Mouse (Mus musculus): ENCODE measurements around the gene Vmn1r220.
"Not testable (repeated sequence)": the region's sequence is repeated elsewhere in the genome, so short reads cannot be mapped to it uniquely, and the experiment has no call there.

The Vmn1r220 gene

GRCm38 (mm10) chr13:23187875-23188274 lies at the start of gene Vmn1r220:
Gene Vmn1r220 (minus strand): TSS chr13:23187975.
- no peak for DNase-seq

GRCm38 (mm10) chr13:23235847-23236246 lies 48.1 kb upstream of the Vmn1r220 start, which contains the start of gene Vmn1r222:
Gene Vmn1r222 (minus strand): TSS chr13:23235947.
- DNase-seq, result not testable (repeated sequence)

- DNase-seq, result not testable (repeated sequence)
These were observed 26.1 kb upstream of the Vmn1r220 start, which contains the start of gene Vmn1r221 for GRCm38 (mm10) chr13:23213827-23214226. Gene Vmn1r221 (plus strand): TSS chr13:23214127.

GRCm38 (mm10) chr13:23203885-23204284 lies 16.1 kb upstream of the Vmn1r220 start:
- DNase-seq, result not testable (repeated sequence)

GRCm38 (mm10) chr13:23166471-23166870 lies 21.3 kb downstream of the Vmn1r220 start:
- DNase-seq, result not testable (repeated sequence)

- DNase-seq, result no peak
These were observed 28.8 kb downstream of the Vmn1r220 start, which contains the start of gene Vmn1r219 for GRCm38 (mm10) chr13:23159012-23159411. Gene Vmn1r219 (plus strand): TSS chr13:23159312.

- no peak for DNase-seq
These were observed 29.9 kb downstream of the Vmn1r220 start for GRCm38 (mm10) chr13:23157848-23158247.

GRCm38 (mm10) chr13:23138880-23139279 lies 48.9 kb downstream of the Vmn1r220 start:
- DNase-seq, result no peak

GRCm38 (mm10) chr13:23133501-23133900 lies 54.3 kb downstream of the Vmn1r220 start:
- no peak for DNase-seq

- DNase-seq, result no peak
These were observed 54.7 kb downstream of the Vmn1r220 start, which contains the start of gene Vmn1r218 for GRCm38 (mm10) chr13:23133099-23133498. Gene Vmn1r218 (plus strand): TSS chr13:23133155.

Data from cerebellum, adult 8-10 months (tissue).